Mouse (Mus musculus): ENCODE results near the gene Spsb3.

The Spsb3 gene

DNA sequence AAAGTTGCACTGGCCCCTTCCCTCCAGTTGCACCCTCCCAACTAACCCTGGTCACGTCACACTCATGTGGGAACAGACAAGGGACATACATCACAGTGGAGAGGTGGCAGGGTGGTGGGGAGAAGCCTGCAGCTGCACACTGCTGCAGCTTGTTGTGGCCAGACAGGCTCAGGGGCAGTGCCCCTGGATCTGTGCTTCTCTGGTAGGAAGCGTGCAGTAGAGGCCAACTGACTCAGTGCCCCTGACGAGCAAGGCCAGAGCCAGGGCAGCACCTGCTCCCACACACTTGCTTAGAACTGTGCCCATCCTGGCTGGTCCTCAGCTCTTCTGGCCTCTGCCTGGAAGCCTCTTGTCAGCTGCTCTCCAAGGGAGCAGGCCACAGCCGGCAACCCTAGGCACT, 11.2 kb downstream of the Spsb3 start:
- no peak for DNase-seq

DNA sequence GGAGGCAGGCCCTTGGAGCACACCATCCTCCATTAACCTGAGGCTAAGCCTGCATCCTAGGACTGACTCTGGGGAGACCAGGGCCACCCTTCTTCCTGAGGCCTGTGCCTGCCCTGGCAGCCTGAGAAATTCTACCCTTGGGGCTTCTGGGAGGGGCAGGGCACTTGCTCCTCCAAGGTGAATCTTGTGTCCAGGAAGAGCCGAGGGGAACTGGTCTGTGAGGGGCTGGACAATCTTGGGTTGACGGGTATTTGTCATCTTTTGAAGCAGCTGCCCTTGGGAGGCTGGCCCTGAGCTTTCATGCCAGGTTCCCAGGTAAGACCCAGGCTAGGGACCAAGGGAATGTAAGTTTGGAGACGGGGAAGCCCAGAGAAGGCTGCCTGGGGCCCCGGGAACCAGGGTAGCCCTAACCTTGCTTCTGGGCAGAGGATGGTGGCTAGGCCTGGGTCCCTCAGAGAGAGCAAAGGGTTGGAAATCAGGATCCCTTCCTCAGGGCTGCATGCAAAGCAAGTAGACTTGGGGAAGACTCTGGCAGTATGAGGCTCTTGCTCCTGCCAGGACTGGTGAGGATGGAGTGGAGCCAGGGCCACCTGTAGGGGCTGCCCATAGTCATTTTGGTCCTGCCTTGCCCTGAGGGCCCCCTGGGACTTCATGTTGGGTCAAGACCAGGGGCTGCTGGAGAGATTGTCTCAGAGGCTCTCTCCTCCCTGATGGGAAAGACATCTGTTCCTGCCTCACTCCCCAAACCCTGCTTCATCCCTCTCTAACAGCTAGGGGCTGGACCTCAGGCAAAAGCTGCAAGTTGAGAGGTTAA, 11.8 kb downstream of the Spsb3 start:
- DNase-seq: no peak

DNA sequence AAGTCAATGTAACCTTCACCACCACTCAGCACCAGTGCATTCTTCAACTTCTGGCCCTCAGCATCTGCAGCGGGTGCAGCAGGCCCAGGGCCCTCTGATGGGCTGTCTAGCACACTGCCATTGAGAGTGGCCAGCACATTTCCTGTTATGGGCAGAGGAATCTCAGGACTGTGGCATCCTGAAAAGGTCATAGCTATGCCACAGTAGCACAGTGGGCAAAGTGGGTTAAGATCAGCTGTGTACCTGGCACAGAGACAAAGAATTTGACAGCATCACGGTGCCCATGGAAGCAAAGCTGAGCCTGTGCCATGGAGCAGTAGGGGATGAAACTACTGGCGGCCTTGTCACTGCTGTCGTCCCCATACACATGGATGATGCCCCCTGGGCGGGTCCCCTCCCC, 12.7 kb downstream of the Spsb3 start:
- DNase-seq: no peak

GRCm38 (mm10) chr17:24900014-24900413, 13.6 kb downstream of the Spsb3 start:
- DNase-seq: no peak

- no peak for DNase-seq
Observed at GRCm38 (mm10) chr17:24902124-24902523, 15.7 kb downstream of the Spsb3 start.

GRCm38 (mm10) chr17:24902671-24903474, 16.4 kb downstream of the Spsb3 start:
- peak; percentile 46 to 82 for DNase-seq

GRCm38 (mm10) chr17:24903767-24904166, 17.3 kb downstream of the Spsb3 start:
- no peak for DNase-seq

GRCm38 (mm10) chr17:24907591-24907990, 21.1 kb downstream of the Spsb3 start:
- DNase-seq: no peak

- DNase-seq: no peak
Observed at GRCm38 (mm10) chr17:24913984-24914383, 27.5 kb downstream of the Spsb3 start.

- DNase-seq: no peak
Observed at GRCm38 (mm10) chr17:24923246-24923645, 36.8 kb downstream of the Spsb3 start.

DNA sequence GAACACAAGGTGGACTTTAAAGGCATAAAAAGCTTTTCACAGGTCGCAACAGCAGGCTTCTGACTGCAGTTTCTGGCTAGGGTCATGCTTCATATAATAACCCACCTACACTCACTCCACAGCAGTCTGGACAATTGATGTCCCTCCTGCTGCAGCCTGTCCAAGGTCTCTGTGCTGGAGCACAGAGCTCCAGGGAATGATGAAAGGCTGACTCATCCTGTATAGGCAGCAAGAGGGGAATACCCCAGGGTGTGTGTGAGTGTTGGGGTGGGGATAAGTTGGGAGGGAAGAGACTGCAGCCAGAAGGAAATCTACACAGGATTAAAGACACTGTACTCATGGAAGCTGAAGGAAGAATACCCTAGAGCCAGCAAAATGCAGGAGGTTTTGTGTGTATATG, 43.1 kb downstream of the Spsb3 start:
- DNase-seq: no peak

- peak; percentile 33 to 52 for DNase-seq
Observed at GRCm38 (mm10) chr17:24932431-24932830, 46.0 kb downstream of the Spsb3 start.

DNA sequence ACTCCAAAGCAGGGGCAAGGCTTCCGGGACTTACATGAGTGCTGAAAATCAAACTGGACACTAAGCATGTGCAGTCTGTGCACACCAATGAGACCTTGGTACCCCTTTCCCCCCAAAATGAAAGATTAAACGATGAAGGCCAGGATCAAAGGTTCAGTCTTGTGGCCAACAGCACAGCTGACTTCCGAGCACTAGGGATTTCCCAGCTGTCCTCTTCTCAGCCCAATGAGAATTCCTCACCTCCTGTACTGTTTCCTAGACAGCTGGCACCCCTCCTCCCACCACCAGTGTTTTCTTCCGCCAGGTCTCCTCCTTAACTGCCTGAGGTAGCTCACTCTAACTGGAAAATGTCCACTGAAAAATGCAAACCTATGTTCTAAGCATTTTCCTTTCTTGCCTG, 46.7 kb downstream of the Spsb3 start:
- no peak for DNase-seq

DNA sequence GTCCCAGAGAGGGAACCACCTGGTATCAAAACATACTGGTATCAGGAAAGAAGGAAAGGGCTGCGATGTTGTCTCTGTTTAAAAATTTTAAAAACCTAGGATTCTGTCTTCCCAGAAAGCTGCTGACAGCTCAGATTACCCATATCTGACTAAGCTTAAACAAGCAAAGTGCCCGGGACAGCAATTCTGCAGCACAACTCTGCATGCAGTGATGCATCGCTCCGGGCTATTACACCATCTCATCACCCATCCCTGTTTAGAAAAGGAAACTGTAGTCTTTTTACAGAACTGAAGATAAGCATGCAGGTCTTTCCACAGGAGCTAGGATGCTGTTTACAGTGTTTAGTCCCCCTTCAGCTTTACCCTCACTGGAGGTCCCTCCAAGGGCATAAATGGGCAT, 48.5 kb downstream of the Spsb3 start:
- no peak for DNase-seq

- DNase-seq: no peak
Observed at GRCm38 (mm10) chr17:24935666-24936065, 49.2 kb downstream of the Spsb3 start.

DNA sequence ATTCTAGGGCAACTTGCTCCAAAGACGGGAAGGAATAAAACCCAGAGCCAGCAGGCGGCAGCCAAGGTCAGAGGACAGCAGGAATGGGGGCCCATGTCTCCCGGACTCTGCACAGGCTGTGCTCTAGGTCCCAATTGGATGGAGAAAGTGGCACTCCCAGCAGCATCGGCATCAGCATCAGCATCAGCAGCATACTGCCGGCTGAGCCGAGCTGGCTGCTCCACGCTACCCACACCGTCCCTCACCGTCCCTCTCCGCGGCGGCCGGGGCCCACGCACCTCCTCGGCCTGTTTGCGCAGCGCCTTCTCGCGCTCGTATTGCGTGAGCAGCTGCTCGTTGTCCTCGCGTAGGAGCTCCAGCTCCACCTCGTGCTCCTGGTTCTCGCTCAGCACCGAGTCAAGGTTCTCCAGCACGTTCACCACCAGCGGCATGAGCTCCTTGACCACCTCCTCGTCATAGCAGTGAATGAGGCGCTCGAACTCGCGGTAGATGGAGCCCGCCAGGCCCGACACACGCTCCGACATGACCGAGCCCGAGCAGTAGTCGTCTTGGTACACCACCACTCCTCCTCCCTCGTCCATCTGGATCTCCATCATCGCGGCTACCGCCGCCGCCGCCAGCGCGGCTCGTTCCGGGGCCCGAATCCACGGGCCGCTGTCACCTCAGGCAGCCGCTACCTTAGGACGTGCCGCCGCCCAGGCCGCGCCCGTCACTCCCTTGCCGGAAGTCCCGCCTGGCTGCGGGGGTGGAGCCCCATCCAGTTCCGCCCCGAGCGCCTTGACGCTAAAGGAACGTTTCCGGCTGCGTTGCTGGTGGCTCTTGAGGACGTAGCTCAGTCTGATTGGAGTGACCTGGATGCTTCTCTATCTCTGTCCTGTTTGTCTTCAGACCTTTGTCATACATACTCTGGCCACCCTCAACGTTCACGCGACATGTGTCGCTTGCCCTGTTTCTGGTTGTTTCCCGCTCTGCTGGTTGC, 50.1 kb downstream of the Spsb3 start, which contains the start of gene Mapk8ip3:
TSS of gene Mapk8ip3 (minus strand) at position 719 of the 979 bp plus-strand sequence.
- DNase-seq: peak; percentile 95 to 97

DNA sequence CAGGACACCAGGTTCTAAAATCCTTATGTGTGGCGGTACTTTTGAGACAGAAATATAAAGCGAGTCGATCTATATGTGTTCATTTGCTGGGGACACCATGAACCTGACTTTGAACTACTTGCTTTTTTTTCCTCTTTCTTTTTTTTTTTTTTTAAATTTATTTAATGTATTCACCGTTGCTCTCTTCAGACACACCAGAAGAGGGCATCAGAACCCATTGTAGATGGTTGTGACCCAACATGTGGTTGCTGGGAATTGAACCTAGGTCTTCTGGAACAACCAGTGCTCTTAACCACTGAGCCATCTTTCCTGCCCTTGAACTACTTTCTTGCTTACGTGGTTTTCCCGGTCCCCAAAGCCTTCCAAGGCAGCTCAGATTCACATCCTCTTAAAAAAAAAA, 50.8 kb downstream of the Spsb3 start:
- DNase-seq: no peak
